Mouse (Mus musculus) midbrain, embryonic 16.5 days (tissue): Measurements from ENCODE around the gene Ccng1. TPM values are rescaled to one million over a fixed set of nuclear protein-coding genes. Genes with fewer than 3 reads are reported as not detected.

ENCODE experiments used
- ATAC-seq: fragments of 200-750 bp; cut with Nextera tagmentation; 2 replicates; pipeline ENCODE4 v1.8.0; 2017; ENCODE audit warnings: moderate TSS enrichment
- H3K27ac ChIP-seq: fragments of 300-500 bp; sonication (generic); 2 replicates; pipeline ENCODE4 v1.5.1; 2014; ENCODE audit warnings: mild to moderate bottlenecking, low read length, mixed read lengths
- H3K27me3 ChIP-seq: fragments of 300-500 bp; sonication (generic); 2 replicates; pipeline ENCODE4 v1.6.1; 2014; ENCODE audit warnings: low read depth, low read length, mixed read lengths; ENCODE audit not compliant: control insufficient read depth, insufficient read depth
- H3K36me3 ChIP-seq: fragments of 300-500 bp; sonication (generic); 2 replicates; pipeline ENCODE4 v1.6.1; 2014; ENCODE audit warnings: mild to moderate bottlenecking, low read length, moderate library complexity, mixed read lengths; ENCODE audit not compliant: control insufficient read depth, insufficient read depth
- H3K4me1 ChIP-seq: fragments of 300-500 bp; sonication (generic); 2 replicates; pipeline ENCODE4 v1.6.1; 2014; ENCODE audit warnings: mild to moderate bottlenecking, low read length, mixed read lengths; ENCODE audit not compliant: control insufficient read depth, insufficient read depth
- H3K4me2 ChIP-seq: fragments of 300-500 bp; sonication (generic); 2 replicates; pipeline ENCODE4 v1.6.1; 2014; ENCODE audit warnings: mild to moderate bottlenecking, low read length, mixed read lengths
- H3K4me3 ChIP-seq: fragments of 300-500 bp; sonication (generic); 2 replicates; pipeline ENCODE4 v1.5.1; 2014; ENCODE audit warnings: low read depth, mild to moderate bottlenecking, low read length, moderate library complexity, mixed read lengths
- H3K9ac ChIP-seq: fragments of 300-500 bp; sonication (generic); 2 replicates; pipeline ENCODE4 v1.6.1; 2014; ENCODE audit warnings: low read depth, low read length, mixed read lengths
- H3K9me3 ChIP-seq: fragments of 300-500 bp; sonication (generic); replicated peaks from 2 replicates; pipeline ENCODE4 v1.6.1; 2014; ENCODE audit warnings: mild to moderate bottlenecking, low read length, mixed read lengths; ENCODE audit not compliant: control insufficient read depth, poor library complexity, severe bottlenecking
- WGBS: fragments of 180-500 bp; shearing (Covaris S2); extraction: QIAGEN DNeasy Blood & Tissue Kit; methylation state at CpG from one replicate; pipeline ENCODE4 v1.1.7; 2014; 5-methylcytosine and 5-hydroxymethylcytosine counted together
- polyA plus RNA-seq: library from polyadenylated mRNA; unstranded; fragments of >200 nt; fragmentation: Nextera tagmentation; extraction: Ambion mirVana; gene quantifications from 2 replicates; pipeline ENCODE4 v1.2.1, GENCODE M21; 2015

Ccng1 gene
- 39.2 and 39.8 TPM in 2 replicates for polyA plus RNA-seq

DNA sequence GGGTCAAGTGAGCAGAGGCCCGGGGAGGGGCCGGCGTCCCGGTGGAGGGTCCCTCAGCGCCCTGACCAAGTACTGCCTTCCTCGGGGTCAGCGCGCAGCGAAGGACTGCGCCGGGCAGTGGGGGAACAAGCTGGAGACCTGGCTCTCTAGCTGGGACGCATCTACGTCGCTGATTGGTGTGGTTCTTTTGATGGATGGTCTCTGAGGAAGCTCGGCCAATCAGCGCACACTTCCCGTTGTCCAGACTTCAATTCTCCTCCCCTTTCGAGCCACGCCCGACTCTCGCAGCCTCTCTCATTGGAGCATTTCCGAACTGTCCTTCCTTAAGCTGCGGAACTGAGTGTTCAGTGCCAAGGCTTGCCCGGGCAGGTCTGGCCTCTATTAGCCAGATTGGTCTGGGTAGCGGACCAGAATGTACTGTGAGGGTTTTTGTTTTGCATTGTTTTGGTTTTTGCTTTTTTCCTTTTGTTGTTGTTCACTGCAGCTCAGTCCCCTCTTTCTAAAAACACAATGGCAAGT is at the start of gene Ccng1:
Gene Ccng1, minus strand, starts transcription at position 203 of the 519 bp plus-strand sequence.
- Histone ChIP-seq H3K4me3 (peak within 1 kb of the TSS; percentile 89), H3K9ac (peak within 1 kb of the TSS; percentile 89), H3K27ac (peak within 1 kb of the TSS; percentile 61), H3K36me3 (no peaks in the 10 kb centered on the region), H3K9me3 (no peaks in the 10 kb centered on the region), H3K4me2 (peak within 1 kb of the TSS; percentile 89), H3K27me3 (no peaks in the 10 kb centered on the region), H3K4me1 (peaks cover 11% of the 10 kb centered on the region; the same call in 1 of the 2 replicates)
- under 1% methylated on average over 25 of the region's 25 CpGs for WGBS
- peak; percentile 99 for ATAC-seq

DNA sequence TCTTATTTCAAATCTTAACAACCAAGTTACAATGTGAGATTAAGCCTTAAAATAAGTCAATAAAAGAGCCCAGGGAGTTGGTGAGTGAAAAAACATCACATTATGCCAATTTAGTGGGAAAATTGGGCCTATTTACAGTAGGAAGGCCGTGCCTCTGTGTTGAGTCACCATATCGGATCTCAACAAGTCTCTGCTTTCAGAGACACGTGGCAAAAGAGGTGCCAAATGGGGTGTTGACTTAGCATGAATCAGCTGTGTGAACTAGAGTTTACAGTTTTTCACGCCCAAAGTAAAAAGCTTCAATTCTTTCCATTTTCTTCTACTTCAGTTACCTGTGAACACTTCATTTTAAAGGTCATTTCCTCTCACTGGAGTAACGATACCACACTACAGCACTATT is 35.2 kb upstream of the Ccng1 start:
- no peak for ATAC-seq
- Histone ChIP-seq H3K4me2 (no peak overlapping the region), H3K36me3 (no peaks in the 10 kb centered on the region), H3K9me3 (no peaks in the 10 kb centered on the region), H3K9ac (no peak overlapping the region), H3K4me3 (no peak overlapping the region), H3K4me1 (no peaks in the 10 kb centered on the region), H3K27ac (no peak overlapping the region), H3K27me3 (no peaks in the 10 kb centered on the region)
- 66% methylated on average over 5 of the region's 5 CpGs for WGBS

DNA sequence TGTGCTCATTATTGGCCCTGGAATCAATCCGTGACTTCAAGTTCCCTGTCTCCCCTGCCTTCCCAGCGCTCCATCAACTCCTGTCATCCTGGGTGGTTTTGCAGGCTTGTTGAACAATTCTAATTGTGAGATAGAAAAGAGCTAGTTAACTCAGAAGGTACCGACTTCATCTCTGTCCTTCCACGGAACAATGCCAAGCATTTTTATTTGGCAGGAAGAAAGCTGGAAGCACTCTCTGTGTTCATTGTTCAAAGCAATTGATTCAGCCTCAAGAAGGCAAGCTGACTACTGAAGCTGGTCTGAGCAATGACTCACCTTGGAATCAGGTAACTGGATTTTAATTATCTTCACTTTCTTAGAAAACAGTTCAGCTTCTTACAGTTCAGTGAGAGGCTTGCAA is 34.6 kb upstream of the Ccng1 start:
- ATAC-seq = no peak
- H3K27me3 ChIP-seq = no peaks in the 10 kb centered on the region
- WGBS = 68% methylated on average over 4 of the region's 4 CpGs
- H3K4me1 ChIP-seq = no peaks in the 10 kb centered on the region
- H3K9me3 ChIP-seq = no peaks in the 10 kb centered on the region
- no peak overlapping the region for H3K4me2 ChIP-seq
- no peak overlapping the region for H3K27ac ChIP-seq
- H3K36me3 ChIP-seq = no peaks in the 10 kb centered on the region
- H3K9ac ChIP-seq = no peak overlapping the region
- H3K4me3 ChIP-seq = no peak overlapping the region

DNA sequence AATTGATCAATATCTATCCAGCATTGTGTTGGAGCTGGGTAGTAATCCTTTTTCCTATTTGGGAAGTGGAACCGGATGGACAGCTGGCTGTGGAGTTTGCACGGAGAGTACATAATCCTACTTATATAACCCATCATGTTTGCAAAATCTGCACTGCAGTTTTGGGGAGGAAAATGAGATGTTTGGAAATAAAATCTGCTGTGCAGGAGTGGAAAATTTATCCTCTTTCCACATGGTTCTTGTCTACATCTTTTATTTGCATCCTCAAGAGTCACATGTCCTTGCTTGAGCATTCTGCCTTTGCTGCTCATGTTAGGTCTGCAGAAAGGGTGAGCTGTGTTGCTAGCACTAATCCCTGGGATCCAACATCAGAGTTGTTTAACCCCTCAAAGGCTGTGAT is 31.8 kb upstream of the Ccng1 start:
- Histone ChIP-seq H3K27me3 (no peaks in the 10 kb centered on the region), H3K4me1 (no peaks in the 10 kb centered on the region), H3K27ac (no peak overlapping the region), H3K9me3 (no peaks in the 10 kb centered on the region), H3K4me3 (no peak overlapping the region), H3K36me3 (no peaks in the 10 kb centered on the region), H3K4me2 (no peak overlapping the region), H3K9ac (no peak overlapping the region)
- 58% methylated on average over 2 of the region's 2 CpGs for WGBS
- ATAC-seq = no peak

DNA sequence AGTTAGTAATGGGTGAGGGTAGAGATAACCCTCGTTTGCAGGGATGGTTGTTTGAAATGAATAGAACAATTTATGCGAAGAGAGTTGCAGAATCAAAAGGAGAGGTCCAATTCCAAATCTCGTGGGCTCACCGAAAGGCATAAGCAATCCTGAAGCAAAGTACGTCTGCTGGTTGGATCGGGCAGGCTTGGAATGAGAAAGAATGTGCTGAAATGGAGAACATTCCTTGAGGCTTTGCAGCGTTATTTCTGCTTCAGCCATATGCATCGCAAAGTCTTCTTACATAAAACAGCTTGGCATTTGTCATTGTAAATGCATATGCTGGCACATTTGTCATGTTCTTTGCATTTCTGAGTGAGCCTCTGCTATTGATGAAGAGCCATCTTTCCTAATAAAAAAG is 29.2 kb upstream of the Ccng1 start:
- H3K27me3 ChIP-seq = no peaks in the 10 kb centered on the region
- H3K36me3 ChIP-seq = no peaks in the 10 kb centered on the region
- ATAC-seq = no peak
- H3K4me1 ChIP-seq = no peaks in the 10 kb centered on the region
- H3K9ac ChIP-seq = no peak overlapping the region
- WGBS = 81% methylated on average over 8 of the region's 8 CpGs
- no peaks in the 10 kb centered on the region for H3K9me3 ChIP-seq
- no peak overlapping the region for H3K4me2 ChIP-seq
- no peak overlapping the region for H3K4me3 ChIP-seq
- H3K27ac ChIP-seq = no peak overlapping the region

DNA sequence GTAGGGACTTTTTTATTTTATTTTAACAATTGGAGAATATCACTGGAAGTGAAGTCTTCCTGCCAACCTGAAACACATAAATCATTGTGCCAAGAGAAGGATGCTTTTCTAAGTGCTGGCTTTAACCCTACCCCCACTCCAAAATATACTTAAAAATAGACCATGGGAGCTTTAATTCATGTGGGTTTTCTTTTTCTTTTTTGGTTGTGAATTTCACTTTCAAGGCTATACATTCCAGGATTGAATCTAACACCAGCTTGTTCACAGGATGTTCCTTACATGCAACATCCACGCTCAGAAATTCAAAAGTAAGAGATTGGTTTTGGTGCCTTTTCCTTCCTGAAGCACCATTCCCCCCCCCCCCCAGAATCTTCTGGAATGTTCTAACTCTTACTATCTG is 28.2 kb upstream of the Ccng1 start:
- Histone ChIP-seq H3K4me1 (no peaks in the 10 kb centered on the region), H3K4me2 (no peak overlapping the region), H3K36me3 (no peaks in the 10 kb centered on the region), H3K9ac (no peak overlapping the region), H3K27me3 (no peaks in the 10 kb centered on the region), H3K27ac (no peak overlapping the region), H3K9me3 (no peaks in the 10 kb centered on the region), H3K4me3 (no peak overlapping the region)
- no peak for ATAC-seq
- 97% methylated on average over 1 of the region's 1 CpGs for WGBS

DNA sequence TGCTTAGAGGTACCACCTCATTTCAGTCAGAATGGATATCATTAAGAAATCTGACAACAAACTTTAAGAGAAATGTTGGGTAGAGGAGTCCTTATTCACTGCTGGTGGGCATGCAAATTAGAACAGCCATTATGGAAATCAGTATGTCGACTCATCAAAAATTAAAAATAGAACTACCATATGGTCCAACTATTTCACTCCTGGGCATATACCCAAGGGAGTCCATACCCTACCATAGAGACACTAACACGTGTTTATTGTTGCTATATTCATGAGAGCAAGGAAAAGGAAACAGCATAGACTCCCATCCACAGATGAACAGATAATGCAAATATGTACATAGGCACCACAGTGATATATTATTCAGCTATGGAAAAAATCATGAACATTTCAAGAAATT is 26.7 kb upstream of the Ccng1 start:
- no peak overlapping the region for H3K4me2 ChIP-seq
- no peak overlapping the region for H3K4me3 ChIP-seq
- H3K9ac ChIP-seq = no peak overlapping the region
- H3K36me3 ChIP-seq = no peaks in the 10 kb centered on the region
- no peak overlapping the region for H3K27ac ChIP-seq
- no peak for ATAC-seq
- no peaks in the 10 kb centered on the region for H3K9me3 ChIP-seq
- H3K4me1 ChIP-seq = no peaks in the 10 kb centered on the region
- no peaks in the 10 kb centered on the region for H3K27me3 ChIP-seq
- WGBS = 55% methylated on average over 2 of the region's 2 CpGs

DNA sequence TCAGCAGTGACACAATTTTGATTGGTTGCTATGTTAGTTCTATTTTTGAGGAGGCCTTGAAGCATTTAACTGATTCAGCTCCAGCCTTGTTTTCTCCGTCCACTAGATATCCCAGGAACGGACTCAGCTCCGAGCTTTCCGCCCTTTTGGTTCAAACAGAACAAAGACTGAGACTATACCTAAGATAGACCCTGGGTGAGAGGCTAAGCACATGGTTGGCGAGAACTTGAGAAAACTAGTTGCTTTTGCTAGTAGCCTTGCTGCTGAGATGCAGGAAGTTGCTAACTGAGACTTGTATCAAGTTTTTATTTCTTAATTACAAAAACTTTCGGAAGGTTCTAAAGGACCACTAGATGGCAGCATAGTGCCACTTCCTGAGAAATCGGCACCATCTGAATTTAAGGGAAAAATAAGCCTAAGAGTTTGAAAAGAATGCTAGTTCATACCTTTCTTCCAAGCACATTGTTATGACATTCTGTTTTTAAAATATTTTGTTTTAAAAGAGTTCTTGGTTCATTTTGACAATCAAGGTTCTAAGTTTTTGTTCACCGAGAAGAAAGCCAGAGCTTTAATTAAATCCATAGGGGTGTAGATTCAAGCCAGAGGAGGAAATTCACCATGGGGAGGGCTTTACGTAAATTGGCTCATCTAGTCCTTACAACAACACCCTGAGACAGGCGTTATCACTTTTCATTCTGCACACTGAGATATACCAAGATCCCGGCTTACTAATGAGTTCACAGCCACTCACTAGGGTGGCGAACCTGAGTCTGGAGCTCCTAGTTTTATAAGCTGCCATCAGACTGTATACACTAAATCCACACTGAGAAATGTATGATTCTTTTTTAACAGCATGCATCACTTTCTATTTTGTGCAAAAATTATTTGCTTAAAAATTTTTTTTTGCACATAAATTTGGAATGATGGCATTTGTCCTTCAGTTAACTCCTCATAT is 20.5 kb upstream of the Ccng1 start:
- no peak overlapping the region for H3K9ac ChIP-seq
- H3K27ac ChIP-seq = no peak overlapping the region
- 51% methylated on average over 12 of the region's 12 CpGs for WGBS
- H3K36me3 ChIP-seq = no peaks in the 10 kb centered on the region
- H3K4me3 ChIP-seq = no peak overlapping the region
- H3K9me3 ChIP-seq = no peaks in the 10 kb centered on the region
- peaks cover 3% of the 10 kb centered on the region for H3K4me1 ChIP-seq
- no peaks in the 10 kb centered on the region for H3K27me3 ChIP-seq
- H3K4me2 ChIP-seq = no peak overlapping the region
- ATAC-seq = no peak

DNA sequence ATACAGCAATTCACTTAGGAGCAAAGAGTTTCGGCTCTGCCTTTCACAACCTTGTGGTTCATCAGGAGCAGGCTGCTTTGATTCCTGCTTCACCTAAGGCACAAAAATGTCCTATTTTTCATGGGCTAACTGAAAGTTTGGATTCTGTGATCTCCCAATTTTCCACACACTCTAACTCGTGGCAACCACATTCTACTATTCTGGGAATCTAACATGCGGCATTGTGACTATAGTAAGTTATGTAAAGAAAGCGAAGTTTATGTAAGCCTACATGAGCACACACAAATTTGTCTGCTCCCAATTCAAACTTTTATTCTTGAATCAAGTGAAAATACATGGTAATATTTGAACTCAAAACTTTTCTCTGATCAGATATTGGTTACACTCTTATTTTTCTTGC is 9.6 kb upstream of the Ccng1 start:
- ATAC-seq = no peak
- no peaks in the 10 kb centered on the region for H3K36me3 ChIP-seq
- no peak overlapping the region for H3K4me2 ChIP-seq
- WGBS = 81% methylated on average over 4 of the region's 4 CpGs
- H3K27ac ChIP-seq = no peak overlapping the region
- no peaks in the 10 kb centered on the region for H3K4me1 ChIP-seq
- H3K9ac ChIP-seq = no peak overlapping the region
- H3K4me3 ChIP-seq = no peak overlapping the region
- no peaks in the 10 kb centered on the region for H3K27me3 ChIP-seq
- H3K9me3 ChIP-seq = no peaks in the 10 kb centered on the region
